Mouse (Mus musculus): ENCODE data around the gene Lnx1. TPM values are rescaled to one million over a fixed set of nuclear protein-coding genes. Genes with fewer than 3 reads are reported as not detected.

Gene Lnx1
- polyA plus RNA-seq, 1 experiment from 2014 or later = 22.7 TPM

GRCm38 (mm10) chr5:74729567-74729966, 26.9 kb upstream of the Lnx1 start:
- no peak for ATAC-seq
- 83% methylated on average over 6 of the region's 6 CpGs for WGBS
- no peaks in the 10 kb centered on the region for H3K4me1 ChIP-seq (ENCODE audit: control insufficient read depth, insufficient read depth, low read length)
- no peaks in the 10 kb centered on the region for H3K9me3 ChIP-seq (replicated peaks; ENCODE audit: control insufficient read depth, low read length, poor library complexity, severe bottlenecking)
- no peak overlapping the region for H3K4me2 ChIP-seq (ENCODE audit: low read length)
- no peaks in the 10 kb centered on the region for H3K27me3 ChIP-seq (ENCODE audit: control insufficient read depth, insufficient read depth, low read depth, low read length)
- H3K36me3 ChIP-seq (ENCODE audit: control insufficient read depth, insufficient read depth, low read length) = no peaks in the 10 kb centered on the region
- no peak overlapping the region for H3K4me3 ChIP-seq (ENCODE audit: low read depth, low read length)
- H3K27ac ChIP-seq (ENCODE audit: low read length) = no peak overlapping the region
- H3K9ac ChIP-seq (ENCODE audit: low read depth, low read length) = no peak overlapping the region

- 74% methylated on average over 6 of the region's 6 CpGs for WGBS
- no peak overlapping the region for H3K27ac ChIP-seq (ENCODE audit: low read length)
- H3K4me2 ChIP-seq (ENCODE audit: low read length) = no peak overlapping the region
- no peak overlapping the region for H3K9ac ChIP-seq (ENCODE audit: low read depth, low read length)
- H3K4me1 ChIP-seq (ENCODE audit: control insufficient read depth, insufficient read depth, low read length) = no peaks in the 10 kb centered on the region
- no peaks in the 10 kb centered on the region for H3K27me3 ChIP-seq (ENCODE audit: control insufficient read depth, insufficient read depth, low read depth, low read length)
- no peak overlapping the region for H3K4me3 ChIP-seq (ENCODE audit: low read depth, low read length)
- ATAC-seq = no peak
- no peaks in the 10 kb centered on the region for H3K9me3 ChIP-seq (replicated peaks; ENCODE audit: control insufficient read depth, low read length, poor library complexity, severe bottlenecking)
- H3K36me3 ChIP-seq (ENCODE audit: control insufficient read depth, insufficient read depth, low read length) = no peaks in the 10 kb centered on the region
These were observed 25.5 kb upstream of the Lnx1 start for GRCm38 (mm10) chr5:74728186-74728585.

- no peaks in the 10 kb centered on the region for H3K36me3 ChIP-seq (ENCODE audit: control insufficient read depth, insufficient read depth, low read length)
- no peak for ATAC-seq
- no peak overlapping the region for H3K4me3 ChIP-seq (ENCODE audit: low read depth, low read length)
- no peaks in the 10 kb centered on the region for H3K27me3 ChIP-seq (ENCODE audit: control insufficient read depth, insufficient read depth, low read depth, low read length)
- no peak overlapping the region for H3K9ac ChIP-seq (ENCODE audit: low read depth, low read length)
- no peaks in the 10 kb centered on the region for H3K4me1 ChIP-seq (ENCODE audit: control insufficient read depth, insufficient read depth, low read length)
- H3K9me3 ChIP-seq (replicated peaks; ENCODE audit: control insufficient read depth, low read length, poor library complexity, severe bottlenecking) = no peaks in the 10 kb centered on the region
- no peak overlapping the region for H3K27ac ChIP-seq (ENCODE audit: low read length)
- no peak overlapping the region for H3K4me2 ChIP-seq (ENCODE audit: low read length)
- 45% methylated on average over 8 of the region's 8 CpGs for WGBS
These were observed 24.6 kb upstream of the Lnx1 start for GRCm38 (mm10) chr5:74727319-74727718.

- WGBS = 50% methylated on average over 4 of the region's 4 CpGs
- no peak for ATAC-seq
- H3K4me3 ChIP-seq (ENCODE audit: low read depth, low read length) = no peak overlapping the region
- no peaks in the 10 kb centered on the region for H3K36me3 ChIP-seq (ENCODE audit: control insufficient read depth, insufficient read depth, low read length)
- H3K4me2 ChIP-seq (ENCODE audit: low read length) = no peak overlapping the region
- H3K27ac ChIP-seq (ENCODE audit: low read length) = no peak overlapping the region
- H3K4me1 ChIP-seq (ENCODE audit: control insufficient read depth, insufficient read depth, low read length) = peaks cover 2% of the 10 kb centered on the region; the same call in 1 of the 2 replicates
- no peaks in the 10 kb centered on the region for H3K27me3 ChIP-seq (ENCODE audit: control insufficient read depth, insufficient read depth, low read depth, low read length)
- H3K9ac ChIP-seq (ENCODE audit: low read depth, low read length) = no peak overlapping the region
- H3K9me3 ChIP-seq (replicated peaks; ENCODE audit: control insufficient read depth, low read length, poor library complexity, severe bottlenecking) = no peaks in the 10 kb centered on the region
These were observed 22.8 kb upstream of the Lnx1 start for GRCm38 (mm10) chr5:74725541-74725940.

- no peak overlapping the region for H3K4me3 ChIP-seq (ENCODE audit: low read depth, low read length)
- H3K4me2 ChIP-seq (ENCODE audit: low read length) = no peak overlapping the region
- no peak for ATAC-seq
- H3K4me1 ChIP-seq (ENCODE audit: control insufficient read depth, insufficient read depth, low read length) = peaks cover 2% of the 10 kb centered on the region; the same call in 1 of the 2 replicates
- 67% methylated on average over 3 of the region's 3 CpGs for WGBS
- no peak overlapping the region for H3K9ac ChIP-seq (ENCODE audit: low read depth, low read length)
- no peaks in the 10 kb centered on the region for H3K36me3 ChIP-seq (ENCODE audit: control insufficient read depth, insufficient read depth, low read length)
- no peaks in the 10 kb centered on the region for H3K9me3 ChIP-seq (replicated peaks; ENCODE audit: control insufficient read depth, low read length, poor library complexity, severe bottlenecking)
- no peaks in the 10 kb centered on the region for H3K27me3 ChIP-seq (ENCODE audit: control insufficient read depth, insufficient read depth, low read depth, low read length)
- H3K27ac ChIP-seq (ENCODE audit: low read length) = no peak overlapping the region
These were observed 19.1 kb upstream of the Lnx1 start for GRCm38 (mm10) chr5:74721816-74722215.

- no peak for ATAC-seq
- H3K9me3 ChIP-seq (replicated peaks; ENCODE audit: control insufficient read depth, low read length, poor library complexity, severe bottlenecking) = no peaks in the 10 kb centered on the region
- WGBS = 57% methylated on average over 9 of the region's 9 CpGs
- no peak overlapping the region for H3K4me3 ChIP-seq (ENCODE audit: low read depth, low read length)
- no peaks in the 10 kb centered on the region for H3K36me3 ChIP-seq (ENCODE audit: control insufficient read depth, insufficient read depth, low read length)
- no peak overlapping the region for H3K9ac ChIP-seq (ENCODE audit: low read depth, low read length)
- no peaks in the 10 kb centered on the region for H3K27me3 ChIP-seq (ENCODE audit: control insufficient read depth, insufficient read depth, low read depth, low read length)
- H3K4me2 ChIP-seq (ENCODE audit: low read length) = no peak overlapping the region
- peaks cover 2% of the 10 kb centered on the region; the same call in 1 of the 2 replicates for H3K4me1 ChIP-seq (ENCODE audit: control insufficient read depth, insufficient read depth, low read length)
- H3K27ac ChIP-seq (ENCODE audit: low read length) = no peak overlapping the region
These were observed 17.9 kb upstream of the Lnx1 start for GRCm38 (mm10) chr5:74720661-74721060.

GRCm38 (mm10) chr5:74716165-74716564, 13.5 kb upstream of the Lnx1 start:
- H3K4me2 ChIP-seq (ENCODE audit: low read length) = no peak overlapping the region
- no peaks in the 10 kb centered on the region; the same call in 1 of the 2 replicates for H3K4me1 ChIP-seq (ENCODE audit: control insufficient read depth, insufficient read depth, low read length)
- H3K36me3 ChIP-seq (ENCODE audit: control insufficient read depth, insufficient read depth, low read length) = no peaks in the 10 kb centered on the region
- 13% methylated on average over 7 of the region's 7 CpGs for WGBS
- no peak overlapping the region for H3K9ac ChIP-seq (ENCODE audit: low read depth, low read length)
- no peak overlapping the region for H3K27ac ChIP-seq (ENCODE audit: low read length)
- no peaks in the 10 kb centered on the region for H3K9me3 ChIP-seq (replicated peaks; ENCODE audit: control insufficient read depth, low read length, poor library complexity, severe bottlenecking)
- no peak overlapping the region for H3K4me3 ChIP-seq (ENCODE audit: low read depth, low read length)
- ATAC-seq = no peak
- no peaks in the 10 kb centered on the region for H3K27me3 ChIP-seq (ENCODE audit: control insufficient read depth, insufficient read depth, low read depth, low read length)

- no peaks in the 10 kb centered on the region for H3K9me3 ChIP-seq (replicated peaks; ENCODE audit: control insufficient read depth, low read length, poor library complexity, severe bottlenecking)
- H3K4me2 ChIP-seq (ENCODE audit: low read length) = no peak overlapping the region
- H3K36me3 ChIP-seq (ENCODE audit: control insufficient read depth, insufficient read depth, low read length) = no peaks in the 10 kb centered on the region
- WGBS = 78% methylated on average over 4 of the region's 4 CpGs
- H3K27me3 ChIP-seq (ENCODE audit: control insufficient read depth, insufficient read depth, low read depth, low read length) = no peaks in the 10 kb centered on the region
- no peak overlapping the region for H3K4me3 ChIP-seq (ENCODE audit: low read depth, low read length)
- H3K9ac ChIP-seq (ENCODE audit: low read depth, low read length) = no peak overlapping the region
- H3K4me1 ChIP-seq (ENCODE audit: control insufficient read depth, insufficient read depth, low read length) = no peaks in the 10 kb centered on the region
- no peak for ATAC-seq
- H3K27ac ChIP-seq (ENCODE audit: low read length) = no peak overlapping the region
These were observed 10.1 kb upstream of the Lnx1 start for GRCm38 (mm10) chr5:74712811-74713210.

- no peaks in the 10 kb centered on the region for H3K9me3 ChIP-seq (replicated peaks; ENCODE audit: control insufficient read depth, low read length, poor library complexity, severe bottlenecking)
- H3K27me3 ChIP-seq (ENCODE audit: control insufficient read depth, insufficient read depth, low read depth, low read length) = no peaks in the 10 kb centered on the region
- no peaks in the 10 kb centered on the region for H3K4me1 ChIP-seq (ENCODE audit: control insufficient read depth, insufficient read depth, low read length)
- H3K36me3 ChIP-seq (ENCODE audit: control insufficient read depth, insufficient read depth, low read length) = no peaks in the 10 kb centered on the region
- H3K4me3 ChIP-seq (ENCODE audit: low read depth, low read length) = no peak overlapping the region
- H3K27ac ChIP-seq (ENCODE audit: low read length) = no peak overlapping the region
- ATAC-seq = no peak
- H3K9ac ChIP-seq (ENCODE audit: low read depth, low read length) = no peak overlapping the region
- 91% methylated on average over 2 of the region's 2 CpGs for WGBS
- no peak overlapping the region for H3K4me2 ChIP-seq (ENCODE audit: low read length)
These were observed 9.3 kb upstream of the Lnx1 start for GRCm38 (mm10) chr5:74711988-74712387.
